Mouse (Mus musculus) liver, embryonic 14.5 days (tissue): ENCODE data around the gene Hist1h2ab. TPM values are rescaled to one million over a fixed set of nuclear protein-coding genes. Genes with fewer than 3 reads are reported as not detected.
A peak's percentile ranks its signal among the peaks of the same experiment; 100 is the strongest.

Experiments
- ATAC-seq: fragments of 200-750 bp; cut with Nextera tagmentation; 2 replicates; pipeline ENCODE4 v1.8.0; 2017; ENCODE audit warnings: moderate number of reproducible peaks, mild to moderate bottlenecking, moderate library complexity; ENCODE audit not compliant: insufficient read depth
- DNase-seq, 3 experiments: peaks; one replicate each; pipeline ENCODE4 v3.0.0-alpha.2; 2012 to 2013; ENCODE audit warnings: low read depth in 3 of 3, low spot score in 3 of 3
- H3K27ac ChIP-seq: fragments of 300-500 bp; sonication (generic); 2 replicates; pipeline ENCODE4 v1.5.1; 2014; ENCODE audit warnings: moderate library complexity, mild to moderate bottlenecking, control low read depth, inconsistent platforms
- H3K27me3 ChIP-seq: fragments of 300-500 bp; sonication (generic); 2 replicates; pipeline ENCODE4 v1.6.1; 2014; ENCODE audit warnings: mild to moderate bottlenecking, low read length, moderate library complexity; ENCODE audit not compliant: control insufficient read depth, insufficient read depth
- H3K36me3 ChIP-seq: fragments of 300-500 bp; sonication (generic); replicated peaks from 2 replicates; pipeline ENCODE4 v1.6.1; 2014; ENCODE audit warnings: low read depth; ENCODE audit not compliant: control insufficient read depth, insufficient read depth
- H3K4me1 ChIP-seq, 2 experiments: fragments of 200-500 bp in 1 of 2; fragments of 300-500 bp in 1 of 2; sonication (generic) in 1 of 2; replicated peaks; 2 replicates each; pipeline ENCODE4 v1.6.1; 2012 to 2014; ENCODE audit warnings: antibody characterized with exemption in 1 of 2, inconsistent platforms in 1 of 2, low read length in 1 of 2; ENCODE audit not compliant: control insufficient read depth in 2 of 2, insufficient read depth in 2 of 2
- H3K4me2 ChIP-seq: fragments of 300-500 bp; sonication (generic); 2 replicates; pipeline ENCODE4 v1.6.1; 2014; ENCODE audit warnings: low read depth, mild to moderate bottlenecking, control low read depth, moderate library complexity
- H3K4me3 ChIP-seq, 2 experiments: fragments of 200-500 bp in 1 of 2; fragments of 300-500 bp in 1 of 2; sonication (generic) in 1 of 2; 2 replicates each; pipeline ENCODE4 v1.5.1; 2012 to 2014; ENCODE audit warnings: low read depth in 2 of 2, low read length in 2 of 2, mild to moderate bottlenecking in 2 of 2, control low read depth in 1 of 2, inconsistent platforms in 1 of 2, moderate library complexity in 1 of 2; ENCODE audit not compliant: insufficient read depth in 1 of 2
- H3K9ac ChIP-seq: fragments of 300-500 bp; sonication (generic); replicated peaks from 2 replicates; pipeline ENCODE4 v1.6.1; 2014; ENCODE audit warnings: mild to moderate bottlenecking, control low read depth, moderate library complexity
- H3K9me3 ChIP-seq: fragments of 300-500 bp; sonication (generic); 2 replicates; pipeline ENCODE4 v1.6.1; 2016; ENCODE audit warnings: low read length, mixed read lengths; ENCODE audit not compliant: control insufficient read depth
- CTCF ChIP-seq: IDR thresholded peaks from 2 replicates; pipeline ENCODE4 v1.5.1; 2016; ENCODE audit warnings: antibody characterized with exemption, low read depth, control low read depth
- EP300 ChIP-seq: IDR thresholded peaks from 2 replicates; pipeline ENCODE4 v1.6.1; 2016; ENCODE audit warnings: antibody characterized with exemption, low read depth
- WGBS: fragments of 180-500 bp; shearing (Covaris S2); extraction: QIAGEN DNeasy Blood & Tissue Kit; methylation state at CpG from one replicate; pipeline ENCODE4 v1.1.7; 2014; ENCODE audit not compliant: insufficient replicate concordance; 5-methylcytosine and 5-hydroxymethylcytosine counted together
- polyA plus RNA-seq, 2 experiments: library from polyadenylated mRNA; depleted of rRNA in 1 of 2; stranded (reverse) in 1 of 2; unstranded in 1 of 2; fragments of >200 nt; fragmentation: Nextera tagmentation in 1 of 2; extraction: Ambion mirVana in 1 of 2; gene quantifications; 2 replicates each; pipeline versions ENCODE4 v1.2.1 to v1.2.3; 2012 to 2014

Gene Hist1h2ab
- polyA plus RNA-seq, 2 experiments, result 45.3 to 74.8 TPM

DNA sequence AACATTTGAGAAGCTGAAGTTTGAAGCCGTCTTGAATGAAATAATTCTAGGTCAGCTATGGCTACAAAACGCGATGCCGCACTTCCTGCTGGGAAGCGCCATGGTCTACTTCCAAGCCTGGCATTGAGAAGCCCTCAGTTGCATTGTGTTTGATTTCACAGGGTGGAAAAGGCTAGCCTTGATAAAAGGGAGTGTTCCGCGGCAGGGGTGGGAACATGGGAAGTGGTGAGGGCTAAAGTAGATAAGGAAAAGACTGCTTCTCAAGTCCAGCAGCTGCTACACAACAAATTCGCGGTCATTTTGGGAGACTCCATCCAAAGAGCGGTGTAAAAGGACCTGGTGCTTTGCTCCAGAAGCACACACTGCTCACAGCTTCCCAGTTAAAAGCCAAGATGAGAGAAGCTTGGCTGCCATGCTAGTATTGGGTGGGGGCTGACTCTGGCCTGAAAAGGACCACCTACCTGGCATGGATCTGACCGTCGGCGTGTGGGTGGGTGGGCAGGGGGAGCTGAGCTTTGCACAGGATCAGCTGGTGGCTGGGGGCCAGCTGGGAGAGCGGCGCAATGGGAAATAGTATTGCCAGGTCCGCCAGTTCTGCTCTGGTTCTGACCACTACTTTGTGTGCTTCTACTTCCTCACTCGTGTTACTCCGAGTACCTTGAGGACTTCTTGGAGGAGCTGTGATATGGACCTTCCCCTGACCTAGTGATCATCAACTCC, 22.3 kb upstream of the Hist1h2ab start:
- DNase-seq (no peak), ATAC-seq (no peak)
- H3K27me3 ChIP-seq, result no peaks in the 10 kb centered on the region
- peak overlapping the region; percentile 11; the same call in 1 of the 2 replicates for H3K4me2 ChIP-seq
- TF ChIP-seq EP300 (no peak), CTCF (no peak)
- no peak overlapping the region for H3K4me3 ChIP-seq
- H3K9ac ChIP-seq, result no peak overlapping the region; the same call in 1 of the 2 replicates
- peaks cover 17 to 32% of the 10 kb centered on the region in 2 experiments for H3K4me1 ChIP-seq
- H3K27ac ChIP-seq, result no peak overlapping the region
- 41% methylated on average over 18 of the region's 18 CpGs for WGBS
- H3K9me3 ChIP-seq, result no peaks in the 10 kb centered on the region
- no peaks in the 10 kb centered on the region for H3K36me3 ChIP-seq

DNA sequence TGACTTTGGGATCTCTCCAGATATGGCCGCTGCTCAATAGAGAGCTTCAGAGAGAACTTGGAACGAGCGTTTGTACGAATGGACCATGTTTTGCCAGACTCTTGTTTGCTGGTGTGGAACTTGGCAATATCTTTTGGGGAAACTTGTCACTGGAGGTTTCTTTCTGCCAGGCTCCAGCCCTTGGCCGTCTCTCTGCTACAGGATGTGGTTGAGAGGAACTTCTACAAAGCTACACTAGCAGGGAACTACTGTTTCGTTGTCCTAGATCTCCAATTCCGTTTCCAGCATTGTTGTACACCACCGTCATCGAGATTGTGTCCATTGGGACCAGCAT, 21.8 kb upstream of the Hist1h2ab start:
- WGBS, result 47% methylated on average over 9 of the region's 9 CpGs
- peaks cover 15 to 27% of the 10 kb centered on the region in 2 experiments for H3K4me1 ChIP-seq
- H3K4me2 ChIP-seq, result no peak overlapping the region

DNA sequence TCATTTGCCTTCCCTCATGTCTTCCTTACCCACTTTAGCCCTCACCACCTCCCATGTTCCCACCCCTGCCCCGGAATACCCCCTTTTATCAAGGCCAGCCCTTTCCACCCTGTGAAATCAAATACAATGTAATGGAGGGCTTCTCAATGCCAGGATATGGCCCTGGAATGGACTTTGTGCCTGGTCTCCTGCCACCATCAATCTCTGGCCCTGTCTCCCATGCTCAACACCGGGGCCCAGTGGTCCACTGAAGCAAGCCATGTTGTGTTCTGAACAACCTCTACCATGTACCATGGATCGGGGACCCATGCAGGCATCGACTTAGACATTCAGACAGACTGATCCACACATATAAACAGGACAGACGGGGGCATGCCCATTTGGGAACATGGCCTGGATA, 21.2 kb upstream of the Hist1h2ab start:
- ATAC-seq (no peak), DNase-seq (no peak)
- no peak overlapping the region for H3K27ac ChIP-seq
- H3K36me3 ChIP-seq, result no peaks in the 10 kb centered on the region
- H3K4me1 ChIP-seq, result peaks cover 13 to 22% of the 10 kb centered on the region in 2 experiments
- no peaks in the 10 kb centered on the region for H3K27me3 ChIP-seq
- 0 out of 2 replicates have a peak overlapping the region, but pooled peaks have one; percentile 33 for H3K9ac ChIP-seq
- H3K4me3 ChIP-seq, result no peak overlapping the region
- WGBS, result 80% methylated on average over 5 of the region's 5 CpGs
- TF ChIP-seq CTCF, result no peak
- TF ChIP-seq EP300, result no peak
- no peaks in the 10 kb centered on the region for H3K9me3 ChIP-seq
- no peak overlapping the region for H3K4me2 ChIP-seq

More for the DNA sequence above, 21.8 kb upstream of the Hist1h2ab start:
- no peak for ATAC-seq
- Histone ChIP-seq H3K27me3 (no peaks in the 10 kb centered on the region), H3K27ac (no peak overlapping the region), H3K4me3 (no peak overlapping the region), H3K36me3 (no peaks in the 10 kb centered on the region), H3K9ac (0 out of 2 replicates have a peak overlapping the region, but pooled peaks have one; percentile 33), H3K9me3 (no peaks in the 10 kb centered on the region)
- TF ChIP-seq EP300 (no peak), CTCF (no peak)
- DNase-seq, result no peak

DNA sequence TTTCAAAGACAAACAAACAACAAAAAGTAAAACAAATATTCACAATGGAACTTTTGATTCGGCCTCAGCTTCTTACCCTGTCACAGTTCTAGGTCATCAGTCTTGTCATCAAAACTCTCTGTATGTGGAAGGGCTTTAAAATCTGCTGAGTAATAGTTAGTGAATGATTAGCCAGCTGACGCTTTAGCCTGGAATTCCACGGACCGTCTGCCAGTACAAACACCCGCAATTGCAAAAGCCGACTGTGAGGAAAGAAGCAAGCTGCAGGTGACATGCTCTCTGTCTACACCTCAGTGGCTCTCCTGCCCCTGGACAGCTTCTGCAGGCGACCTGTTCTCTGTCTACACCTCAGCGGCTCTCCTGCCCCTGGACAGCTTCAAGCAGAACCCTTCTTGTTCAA, 20.4 kb upstream of the Hist1h2ab start:
- ATAC-seq (peak; percentile 52), DNase-seq (no peak)
- Histone ChIP-seq H3K27ac (no peak overlapping the region), H3K36me3 (no peaks in the 10 kb centered on the region), H3K4me1 (peaks cover 11 to 18% of the 10 kb centered on the region in 2 experiments), H3K4me2 (no peak overlapping the region), H3K27me3 (no peaks in the 10 kb centered on the region), H3K9ac (no peak overlapping the region), H3K4me3 (no peak overlapping the region), H3K9me3 (no peaks in the 10 kb centered on the region)
- WGBS, result 45% methylated on average over 8 of the region's 8 CpGs
- TF ChIP-seq CTCF, result no peak
- no peak for TF ChIP-seq EP300

DNA sequence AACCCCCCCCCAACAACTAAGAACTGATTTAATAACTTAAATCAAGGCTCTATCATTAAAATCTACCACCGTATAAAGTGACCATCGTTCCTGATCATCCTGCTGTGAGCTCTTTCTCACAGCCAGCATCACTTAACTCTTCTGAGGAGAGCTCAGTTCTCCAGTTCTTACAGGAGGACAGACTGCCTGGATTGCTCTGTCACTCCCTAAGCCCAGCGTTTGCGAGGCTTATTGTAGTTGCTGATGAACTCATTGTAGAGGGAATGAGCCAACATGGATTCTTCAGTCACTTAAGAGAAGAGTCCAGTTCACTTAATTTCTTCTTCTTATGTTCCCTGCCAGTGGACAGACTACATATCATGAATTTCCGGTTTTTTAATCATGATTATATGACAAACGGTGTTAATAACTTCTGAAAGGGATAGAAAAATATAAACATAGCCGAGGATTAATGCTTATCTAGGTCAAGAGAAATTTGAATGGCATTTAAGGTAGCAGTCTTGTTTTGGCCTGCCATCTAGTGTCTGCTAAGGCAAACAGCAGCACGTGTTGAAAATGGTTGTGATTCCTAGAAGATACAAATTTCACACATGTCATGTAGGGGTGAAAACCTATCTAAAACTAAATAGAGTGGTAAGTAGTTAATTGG, 18.6 kb upstream of the Hist1h2ab start:
- no peak overlapping the region for H3K9ac ChIP-seq
- no peak overlapping the region for H3K4me2 ChIP-seq
- H3K9me3 ChIP-seq, result no peaks in the 10 kb centered on the region
- WGBS, result 25% methylated on average over 8 of the region's 8 CpGs
- H3K27me3 ChIP-seq, result no peaks in the 10 kb centered on the region
- ATAC-seq (no peak), DNase-seq (no peak)
- no peak overlapping the region for H3K4me3 ChIP-seq
- H3K36me3 ChIP-seq, result no peaks in the 10 kb centered on the region
- TF ChIP-seq CTCF, result peak; percentile 79
- TF ChIP-seq EP300, result no peak
- H3K4me1 ChIP-seq, result peaks cover 11 to 14% of the 10 kb centered on the region in 2 experiments
- no peak overlapping the region for H3K27ac ChIP-seq
